Mouse (Mus musculus): ENCODE results near the gene Snd1. TPM values are rescaled to one million over a fixed set of nuclear protein-coding genes. Genes with fewer than 3 reads are reported as not detected.

Gene Snd1
- 53.0 and 56.0 TPM in 2 replicates for polyA plus RNA-seq (2015; fragmentation: Nextera tagmentation; extraction: Ambion mirVana)

DNA sequence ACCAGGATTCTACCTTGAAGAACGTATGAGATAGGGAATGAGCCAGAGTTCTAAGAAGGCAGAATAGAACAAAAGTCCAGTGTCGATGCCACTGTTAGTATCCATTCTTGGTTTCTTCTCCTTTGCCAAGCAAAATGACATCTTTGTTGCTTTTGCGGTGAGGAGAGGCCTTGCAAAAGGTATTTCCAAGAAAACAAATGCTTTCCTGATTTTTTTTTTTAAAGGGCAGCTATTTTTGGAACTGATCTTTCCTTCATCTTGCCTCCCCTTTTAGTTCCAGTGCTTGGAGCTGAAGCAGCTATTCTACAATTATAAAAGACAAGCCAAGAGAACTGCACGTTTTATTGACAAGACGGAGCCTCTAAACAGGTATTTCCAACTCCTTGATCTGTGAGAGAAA, at the start of gene Snd1:
TSS of gene Snd1 (plus strand) at position 301 of the 400 bp plus-strand sequence.

DNA sequence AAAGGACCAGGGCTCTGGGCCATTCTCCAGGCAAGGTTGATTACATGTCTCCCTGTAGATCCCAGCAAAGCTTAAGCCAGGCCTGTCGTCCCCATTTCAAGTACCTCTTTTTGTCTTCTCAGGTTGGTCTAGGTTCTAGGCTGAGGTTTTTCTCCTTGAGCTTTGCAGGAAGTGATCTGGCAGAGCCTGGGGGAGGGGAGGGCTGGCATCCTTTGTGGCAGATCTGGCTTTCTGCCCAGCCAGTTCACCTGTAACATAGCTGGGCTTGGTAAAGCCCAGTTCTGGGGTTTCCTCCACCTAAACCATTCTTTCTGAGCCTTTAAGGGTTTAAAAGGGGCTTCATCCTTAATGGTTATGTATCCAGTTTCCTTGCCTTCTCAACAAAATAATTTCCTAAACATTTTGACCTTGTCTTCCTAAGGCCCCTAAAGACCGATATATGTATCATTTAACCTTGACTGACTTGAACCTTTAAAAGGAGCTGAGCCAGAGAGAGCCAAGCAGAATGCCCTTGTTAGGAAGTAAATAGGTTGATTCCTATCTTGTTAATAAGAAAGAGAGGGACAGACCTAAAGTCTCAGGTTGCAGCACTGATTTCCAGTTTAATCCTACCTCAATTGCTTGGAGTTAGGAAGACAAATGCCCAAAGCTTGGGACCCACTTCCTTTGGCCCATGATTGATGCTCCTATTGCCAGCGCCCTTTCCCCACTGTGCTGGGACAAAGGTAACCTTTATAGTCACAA, 47.7 kb upstream of the Snd1 start, which contains the start of gene Fscn3:
TSS of gene Fscn3 (plus strand) at position 694 of the 744 bp plus-strand sequence.

DNA sequence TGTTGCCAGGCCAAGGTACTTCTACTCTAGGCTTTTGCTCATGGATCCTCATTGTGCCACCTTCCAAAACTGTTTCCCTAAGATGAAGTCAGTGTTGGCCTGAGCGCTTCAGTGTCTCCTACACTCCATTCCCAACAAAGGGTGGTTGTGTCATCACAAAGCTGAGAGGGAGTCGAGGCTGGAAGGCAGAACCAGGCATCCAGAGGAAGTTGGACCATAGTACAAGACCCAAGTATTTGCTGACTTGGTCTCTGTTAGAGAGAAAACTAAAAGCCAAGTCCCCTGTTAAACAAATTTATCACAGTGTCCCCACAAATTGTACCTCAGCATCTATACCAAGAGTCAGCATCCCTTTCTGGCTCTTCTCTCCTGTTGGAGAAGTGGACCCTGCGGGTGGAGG, 46.6 kb upstream of the Snd1 start, which contains the start of gene Gcc1:
TSS of gene Gcc1 (minus strand) at position 101 of the 400 bp plus-strand sequence.

DNA sequence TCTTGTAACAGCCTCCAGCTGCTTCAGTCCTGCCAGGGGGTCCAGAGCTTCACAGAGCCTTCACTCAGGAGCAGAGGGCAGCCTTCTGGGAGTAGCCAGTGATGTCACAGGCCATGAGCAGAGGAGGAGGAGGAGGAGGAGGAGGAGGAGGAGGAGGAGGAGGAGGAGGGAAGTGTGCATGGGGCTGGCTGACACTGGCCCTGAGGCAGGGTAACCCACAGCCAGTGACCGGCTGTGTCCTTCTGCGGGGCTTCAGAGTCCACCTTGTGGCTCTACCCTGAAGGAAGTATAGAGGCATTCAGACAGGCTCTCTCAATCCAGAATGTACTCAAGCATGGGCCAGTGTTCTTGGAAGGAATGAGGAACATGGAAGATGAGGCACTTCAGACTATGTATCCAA, 25.7 kb upstream of the Snd1 start, which contains the start of gene Pax4:
TSS of gene Pax4 (minus strand) at position 101 of the 400 bp plus-strand sequence.

DNA sequence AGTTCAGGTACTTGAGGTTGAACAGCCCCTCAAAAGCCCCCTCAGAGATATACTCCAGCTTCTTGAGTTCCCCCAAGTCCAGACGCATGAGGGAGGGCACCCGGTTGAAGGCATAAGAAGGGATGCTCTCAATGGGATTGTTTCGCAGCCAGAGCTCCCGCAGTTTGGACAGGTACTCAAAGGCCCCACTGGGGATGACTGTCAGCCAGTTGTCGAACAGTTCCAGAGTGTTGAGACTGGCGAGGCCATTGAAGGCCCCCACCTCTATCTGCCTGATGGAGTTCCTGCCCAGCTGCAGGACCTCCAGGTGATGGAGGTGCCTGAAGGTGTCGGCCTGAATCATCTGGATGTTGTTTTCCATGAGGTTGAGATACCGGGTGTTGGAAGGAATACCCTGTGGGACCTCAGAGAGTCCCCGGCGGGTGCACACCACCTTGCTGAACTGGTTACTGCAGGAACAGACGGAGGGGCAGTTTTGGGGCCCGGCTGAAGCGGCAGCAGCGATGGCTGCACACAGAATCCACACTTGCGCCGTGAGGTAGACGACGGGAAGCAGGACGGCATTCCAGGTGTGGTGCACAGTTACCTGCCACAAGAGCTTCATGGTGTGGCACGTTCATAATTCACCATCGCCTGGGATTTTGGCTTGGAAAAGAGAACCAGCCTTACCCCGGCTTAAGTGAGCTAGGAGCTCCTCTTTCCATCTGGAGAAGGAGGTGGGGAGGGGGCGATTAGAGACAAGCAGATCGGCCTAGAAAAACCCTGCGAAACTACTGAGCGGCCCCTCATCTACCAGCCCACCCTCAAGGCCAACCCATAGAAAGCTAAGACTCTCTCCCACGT, 356.3 kb downstream of the Snd1 start, which contains the start of gene Lrrc4:
TSS of gene Lrrc4 (minus strand) at position 737 of the 843 bp plus-strand sequence.

Other genes with a start within 250 kb of the Snd1 start
- gene Zfp800, start 77.1 kb upstream of the Snd1 start, polyA plus RNA-seq (2015; fragmentation: Nextera tagmentation; extraction: Ambion mirVana) = 24.0 and 34.2 TPM in 2 replicates
- gene Arf5, start 51.6 kb upstream of the Snd1 start, polyA plus RNA-seq (2015; fragmentation: Nextera tagmentation; extraction: Ambion mirVana) = 506 and 527 TPM in 2 replicates
- not detected in 2 replicates for gene Fscn3, start 47.4 kb upstream of the Snd1 start, polyA plus RNA-seq (2015; fragmentation: Nextera tagmentation; extraction: Ambion mirVana)
- 6.5 and 7.9 TPM in 2 replicates for gene Gcc1, start 46.7 kb upstream of the Snd1 start, polyA plus RNA-seq (2015; fragmentation: Nextera tagmentation; extraction: Ambion mirVana)
- 0.18 and 0.57 TPM in 2 replicates for gene Pax4, start 25.8 kb upstream of the Snd1 start, polyA plus RNA-seq (2015; fragmentation: Nextera tagmentation; extraction: Ambion mirVana)